Mouse (Mus musculus) ES-E14 (cell line): ENCODE measurements around the gene Notch1.

ENCODE experiments used
- CHD2 ChIP-seq: IDR thresholded peaks from 2 replicates; pipeline ENCODE4 v1.6.1; 2014; ENCODE audit warnings: mild to moderate bottlenecking, low read depth, low read length, inconsistent platforms
- ZNF384 ChIP-seq: IDR thresholded peaks from 2 replicates; pipeline ENCODE4 v1.6.1; 2012; ENCODE audit warnings: low read depth, low read length, inconsistent platforms

GRCm38 (mm10) chr2:26547481-26547880 lies 31.0 kb upstream of the Notch1 start:
- TF ChIP-seq ZNF384 = no peak
- TF ChIP-seq CHD2 = no peak
